Mouse (Mus musculus): ENCODE data around the gene Mthfd1l.

The Mthfd1l gene

GRCm38 (mm10) chr10:3978326-3978725 is 5.4 kb downstream of the Mthfd1l start:
- no peak for DNase-seq

GRCm38 (mm10) chr10:3978792-3979488 is 6.0 kb downstream of the Mthfd1l start:
- DNase-seq = no peak

GRCm38 (mm10) chr10:3980231-3980630 is 7.3 kb downstream of the Mthfd1l start:
- DNase-seq = no peak

- no peak for DNase-seq
These were observed 17.5 kb downstream of the Mthfd1l start for GRCm38 (mm10) chr10:3990295-3990883.

- no peak for DNase-seq
These were observed 20.6 kb downstream of the Mthfd1l start for GRCm38 (mm10) chr10:3993365-3994102.

- no peak for DNase-seq
These were observed 22.4 kb downstream of the Mthfd1l start for GRCm38 (mm10) chr10:3995277-3995676.

- DNase-seq = peak; percentile 67
These were observed 23.4 kb downstream of the Mthfd1l start for GRCm38 (mm10) chr10:3996170-3996876.

GRCm38 (mm10) chr10:3997851-3998426 is 25.0 kb downstream of the Mthfd1l start:
- DNase-seq = no peak

GRCm38 (mm10) chr10:4002711-4003110 is 29.8 kb downstream of the Mthfd1l start:
- no peak for DNase-seq

GRCm38 (mm10) chr10:4005191-4005590 is 32.3 kb downstream of the Mthfd1l start:
- DNase-seq = no peak

GRCm38 (mm10) chr10:4006296-4007015 is 33.5 kb downstream of the Mthfd1l start:
- DNase-seq = no peak

GRCm38 (mm10) chr10:4022628-4023303 is 49.8 kb downstream of the Mthfd1l start:
- no peak for DNase-seq

GRCm38 (mm10) chr10:4026616-4027015 is 53.7 kb downstream of the Mthfd1l start:
- DNase-seq = no peak

GRCm38 (mm10) chr10:4027466-4027865 is 54.5 kb downstream of the Mthfd1l start:
- no peak for DNase-seq

GRCm38 (mm10) chr10:4028851-4029442 is 56.0 kb downstream of the Mthfd1l start:
- DNase-seq = no peak

- DNase-seq = no peak
These were observed 60.8 kb downstream of the Mthfd1l start for GRCm38 (mm10) chr10:4033761-4034160.

- DNase-seq = no peak
These were observed 63.6 kb downstream of the Mthfd1l start for GRCm38 (mm10) chr10:4036476-4036875.

GRCm38 (mm10) chr10:4037066-4037465 is 64.1 kb downstream of the Mthfd1l start:
- no peak for DNase-seq

GRCm38 (mm10) chr10:4038576-4038975 is 65.7 kb downstream of the Mthfd1l start:
- DNase-seq = no peak

GRCm38 (mm10) chr10:4041691-4042090 is 68.8 kb downstream of the Mthfd1l start:
- peak; percentile 63 for DNase-seq

GRCm38 (mm10) chr10:4044421-4044820 is 71.5 kb downstream of the Mthfd1l start:
- DNase-seq = no peak
